Mouse (Mus musculus): Measurements from ENCODE around the gene Stk40. TPM values are rescaled to one million over a fixed set of nuclear protein-coding genes. Genes with fewer than 3 reads are reported as not detected.
"Not testable (repeated sequence)": the region's sequence is repeated elsewhere in the genome, so short reads cannot be mapped to it uniquely, and the experiment has no call there.

The Stk40 gene
- polyA plus RNA-seq, 1 experiment from 2014 or later, result 35.1 TPM

DNA sequence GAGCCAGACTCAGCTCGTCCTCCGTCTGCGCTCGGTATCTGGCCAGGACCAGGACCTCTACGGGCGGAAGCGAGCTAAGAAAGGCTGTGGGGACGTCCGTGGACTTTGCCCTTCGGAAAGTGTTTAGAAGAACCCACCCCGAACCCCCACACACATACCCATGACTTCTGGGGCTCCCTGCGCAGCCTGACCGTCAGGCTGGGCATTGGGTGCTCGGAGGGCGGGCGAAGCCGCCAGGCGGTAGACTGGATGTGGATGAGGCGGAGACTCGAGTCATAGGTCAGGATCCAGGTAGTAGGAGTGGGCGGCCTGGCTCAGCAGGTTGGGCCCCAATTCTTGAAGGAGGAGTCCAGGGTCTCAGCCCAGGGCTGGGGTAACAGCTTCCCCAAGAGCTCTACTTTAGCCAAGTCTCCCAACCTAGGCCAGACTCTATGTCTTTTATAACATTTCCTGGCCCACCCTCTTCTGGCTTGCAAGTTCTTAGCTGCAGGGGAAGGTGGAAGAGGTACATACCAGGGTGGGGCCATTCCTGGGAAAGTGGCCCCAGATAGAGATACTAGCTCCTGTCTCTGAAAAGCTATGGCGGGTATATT lies 59.4 kb downstream of the Stk40 start, which contains the start of gene Sh3d21:
Gene Sh3d21, minus strand, starts transcription at position 425 of the 593 bp plus-strand sequence.
- 8% methylated on average over 22 of the region's 22 CpGs for WGBS
- ATAC-seq (ENCODE audit: low FRiP score), result peak; percentile 64
- H3K4me3 ChIP-seq, result peak within 1 kb of the TSS; percentile 48
- H3K27ac ChIP-seq, result 0 out of 2 replicates have a peak within 1 kb of the TSS, but pooled peaks have one; percentile 37
- H3K9ac ChIP-seq, result peak within 1 kb of the TSS; percentile 81
- H3K36me3 ChIP-seq, result peaks cover 29% of the 10 kb centered on the region
- no peaks in the 10 kb centered on the region for H3K27me3 ChIP-seq
- peaks cover 14% of the 10 kb centered on the region for H3K4me1 ChIP-seq (replicated peaks)
- peak within 1 kb of the TSS; percentile 95 for H3K4me2 ChIP-seq
- H3K9me3 ChIP-seq, result no peaks in the 10 kb centered on the region

DNA sequence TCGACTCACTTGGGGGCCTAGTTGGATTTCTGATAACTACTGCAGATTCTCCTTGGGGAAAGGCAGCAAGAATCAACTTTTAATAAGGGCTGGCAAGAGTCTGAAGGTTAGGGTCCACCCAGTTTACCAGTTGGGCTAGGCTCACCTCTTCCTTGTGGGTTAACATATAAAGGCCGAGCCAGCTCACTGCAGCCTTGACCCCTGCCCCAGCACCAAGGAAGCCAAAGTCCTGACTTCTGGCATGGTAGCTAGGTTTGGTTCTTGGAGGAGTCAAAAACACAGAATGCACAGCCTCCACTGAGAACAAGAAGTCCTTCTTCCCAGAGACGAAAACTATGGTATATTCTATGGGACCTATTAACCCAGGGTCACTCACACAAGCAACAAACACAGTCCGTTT lies 59.9 kb downstream of the Stk40 start:
- Histone ChIP-seq H3K4me1 (replicated peaks) (peaks cover 14% of the 10 kb centered on the region), H3K4me3 (no peak overlapping the region; the same call in 1 of the 2 replicates), H3K36me3 (peaks cover 34% of the 10 kb centered on the region), H3K27ac (no peak overlapping the region), H3K27me3 (no peaks in the 10 kb centered on the region), H3K4me2 (peak overlapping the region; percentile 95; the same call in 1 of the 2 replicates), H3K9me3 (no peaks in the 10 kb centered on the region), H3K9ac (peak overlapping the region; percentile 81; the same call in 1 of the 2 replicates)
- ATAC-seq (ENCODE audit: low FRiP score), result no peak
- WGBS, result 70% methylated on average over 4 of the region's 4 CpGs

DNA sequence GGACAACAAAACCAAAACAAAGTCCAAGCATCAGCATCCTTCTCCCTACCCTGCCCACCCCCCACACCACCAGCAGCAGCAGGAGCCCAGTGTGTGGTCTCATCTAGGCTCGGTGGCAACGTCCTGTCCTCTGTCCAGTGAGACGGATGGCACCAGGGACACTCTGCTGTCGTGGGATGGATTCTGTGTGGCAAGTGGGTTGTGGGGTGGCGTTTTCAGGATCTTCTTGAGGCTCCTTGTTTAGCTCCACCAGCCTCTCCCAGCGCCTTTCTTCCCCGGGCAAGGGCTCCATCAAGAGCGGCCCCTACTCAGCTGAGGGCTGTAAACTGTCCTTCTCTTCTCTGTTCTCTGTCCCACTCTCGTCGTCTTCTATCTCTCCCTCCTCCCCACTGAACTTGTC lies 61.3 kb downstream of the Stk40 start:
- not testable (repeated sequence) for ATAC-seq (ENCODE audit: low FRiP score); H3K27ac ChIP-seq; H3K4me3 ChIP-seq; H3K9me3 ChIP-seq; H3K9ac ChIP-seq; H3K4me2 ChIP-seq; H3K27me3 ChIP-seq
- Histone ChIP-seq H3K36me3 (peaks cover 48% of the 10 kb centered on the region), H3K4me1 (replicated peaks) (peaks cover 14% of the 10 kb centered on the region)
- 73% methylated on average over 8 of the region's 10 CpGs for WGBS

DNA sequence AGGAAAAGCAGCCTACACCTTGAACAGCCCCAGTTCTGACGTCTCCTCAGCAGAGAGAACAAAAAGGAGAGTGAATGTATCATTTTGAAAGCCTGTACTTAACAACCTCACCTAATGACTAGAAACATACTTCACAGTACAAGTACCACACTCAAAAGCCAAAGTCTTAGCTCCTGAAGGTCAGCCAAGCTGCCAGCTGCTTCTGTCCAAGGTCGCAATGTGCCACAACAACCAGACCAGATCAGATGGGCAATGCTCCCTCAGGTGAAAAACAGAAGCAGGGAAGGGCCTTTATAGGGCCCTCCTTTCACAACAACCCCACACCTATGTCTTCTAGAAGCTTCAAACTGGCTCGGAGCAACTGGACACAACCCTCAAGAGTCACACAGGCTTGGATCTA lies 62.3 kb downstream of the Stk40 start:
- H3K4me2 ChIP-seq, result no peak overlapping the region
- 89% methylated on average over 3 of the region's 3 CpGs for WGBS
- no peak overlapping the region for H3K9ac ChIP-seq
- H3K9me3 ChIP-seq, result no peaks in the 10 kb centered on the region
- peaks cover 56% of the 10 kb centered on the region for H3K36me3 ChIP-seq
- H3K27ac ChIP-seq, result no peak overlapping the region
- H3K4me3 ChIP-seq, result no peak overlapping the region
- peaks cover 14% of the 10 kb centered on the region for H3K4me1 ChIP-seq (replicated peaks)
- ATAC-seq (ENCODE audit: low FRiP score), result no peak
- no peaks in the 10 kb centered on the region for H3K27me3 ChIP-seq

DNA sequence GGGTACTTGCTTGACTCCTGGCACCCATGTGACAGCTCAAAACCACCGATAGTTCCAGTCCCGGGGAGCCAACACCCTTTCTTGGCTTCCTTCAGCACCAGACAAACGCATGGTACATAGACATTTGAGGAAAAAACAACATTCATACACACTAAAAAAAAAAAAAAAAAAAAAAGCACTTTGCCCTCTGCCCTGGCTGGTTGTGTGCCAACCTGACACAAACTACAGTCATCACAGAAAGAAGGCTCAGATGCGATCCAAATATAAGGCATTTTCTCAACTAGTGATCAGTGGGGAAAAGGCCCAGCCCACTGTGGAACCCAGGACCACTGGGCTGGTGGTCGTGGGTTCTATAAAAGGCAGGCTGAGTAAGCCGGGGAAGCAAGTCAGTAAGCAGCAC lies 65.1 kb downstream of the Stk40 start:
- no peaks in the 10 kb centered on the region for H3K4me1 ChIP-seq (replicated peaks)
- no peak overlapping the region for H3K4me3 ChIP-seq
- no peak overlapping the region for H3K9ac ChIP-seq
- no peaks in the 10 kb centered on the region for H3K9me3 ChIP-seq
- H3K36me3 ChIP-seq, result peaks cover 81% of the 10 kb centered on the region
- H3K4me2 ChIP-seq, result no peak overlapping the region
- ATAC-seq (ENCODE audit: low FRiP score), result no peak
- H3K27ac ChIP-seq, result no peak overlapping the region
- no peaks in the 10 kb centered on the region for H3K27me3 ChIP-seq
- WGBS, result 92% methylated on average over 6 of the region's 6 CpGs

DNA sequence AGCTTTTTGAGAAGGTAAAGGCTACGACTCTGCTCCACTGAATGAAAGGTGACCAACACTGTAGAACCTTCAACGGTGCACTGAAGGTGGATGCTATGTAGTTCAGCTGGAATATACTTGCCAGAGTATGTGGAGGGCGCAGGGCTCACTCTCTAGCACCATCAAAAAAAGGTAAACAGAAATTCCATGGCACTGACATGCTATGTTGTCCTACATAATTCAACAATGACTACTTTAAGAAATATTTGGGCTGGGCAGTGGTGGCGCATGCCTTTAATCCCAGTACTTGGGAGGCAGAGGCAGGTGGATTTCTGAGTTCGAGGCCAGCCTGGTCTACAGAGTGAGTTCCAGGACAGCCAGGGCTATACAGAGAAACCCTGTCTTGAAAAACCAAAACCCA lies 67.0 kb downstream of the Stk40 start:
- WGBS, result 97% methylated on average over 5 of the region's 5 CpGs
- peaks cover 94% of the 10 kb centered on the region for H3K36me3 ChIP-seq

DNA sequence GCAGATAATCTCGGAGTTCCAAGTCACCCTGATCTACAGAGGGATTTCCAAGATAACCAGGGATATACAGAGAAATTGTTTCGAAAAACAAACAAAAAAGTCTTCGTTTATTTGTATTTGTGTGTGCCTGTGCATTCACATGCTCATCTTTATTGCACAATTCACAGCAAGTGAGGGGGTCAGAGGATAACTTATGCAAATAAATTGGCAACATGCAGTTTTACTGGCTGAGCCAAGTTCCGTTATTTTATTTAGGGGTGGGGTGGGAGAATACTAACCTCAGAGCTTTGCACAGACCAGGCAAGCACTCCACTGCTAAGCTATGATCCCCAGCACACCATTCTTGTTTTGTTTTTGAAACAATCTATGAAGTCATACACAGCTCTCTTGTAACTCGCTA lies 70.0 kb downstream of the Stk40 start:
- H3K36me3 ChIP-seq, result peaks cover 90% of the 10 kb centered on the region
- 96% methylated on average over 5 of the region's 5 CpGs for WGBS
- no peak overlapping the region for H3K4me3 ChIP-seq
- H3K9ac ChIP-seq, result no peak overlapping the region
- no peaks in the 10 kb centered on the region for H3K27me3 ChIP-seq
- no peak overlapping the region for H3K27ac ChIP-seq
- H3K9me3 ChIP-seq, result no peaks in the 10 kb centered on the region
- ATAC-seq (ENCODE audit: low FRiP score), result no peak
- H3K4me1 ChIP-seq (replicated peaks), result no peaks in the 10 kb centered on the region
- no peak overlapping the region for H3K4me2 ChIP-seq

More for the DNA sequence above, 67.0 kb downstream of the Stk40 start:
- H3K4me3 ChIP-seq; H3K4me1 ChIP-seq (replicated peaks); ATAC-seq (ENCODE audit: low FRiP score); H3K27ac ChIP-seq; H3K27me3 ChIP-seq; H3K4me2 ChIP-seq; H3K9ac ChIP-seq; H3K9me3 ChIP-seq: not testable (repeated sequence)

DNA sequence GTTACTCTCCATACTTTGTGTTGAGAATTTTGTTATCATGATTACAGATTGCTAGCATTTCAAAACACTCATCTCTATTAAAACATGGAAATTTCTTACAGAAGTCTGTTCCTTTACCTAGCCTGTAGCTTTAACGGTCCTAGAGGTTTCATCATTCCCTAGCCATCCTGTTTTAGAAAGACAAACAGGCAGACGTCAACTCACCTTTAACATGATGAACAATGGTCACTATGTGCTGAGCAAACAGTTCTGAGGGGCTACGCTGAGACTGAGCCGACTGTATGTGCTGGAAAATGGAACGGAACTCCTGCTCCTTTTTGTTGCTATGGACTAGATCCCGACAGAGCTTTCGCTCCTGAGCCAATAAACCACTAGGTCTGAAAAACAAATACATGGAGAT lies 72.2 kb downstream of the Stk40 start:
- not testable (repeated sequence) for H3K4me3 ChIP-seq; H3K4me1 ChIP-seq (replicated peaks); H3K27me3 ChIP-seq; H3K9me3 ChIP-seq; H3K27ac ChIP-seq; H3K9ac ChIP-seq; H3K4me2 ChIP-seq; ATAC-seq (ENCODE audit: low FRiP score)
- H3K36me3 ChIP-seq, result peaks cover 88% of the 10 kb centered on the region
- 87% methylated on average over 7 of the region's 7 CpGs for WGBS

DNA sequence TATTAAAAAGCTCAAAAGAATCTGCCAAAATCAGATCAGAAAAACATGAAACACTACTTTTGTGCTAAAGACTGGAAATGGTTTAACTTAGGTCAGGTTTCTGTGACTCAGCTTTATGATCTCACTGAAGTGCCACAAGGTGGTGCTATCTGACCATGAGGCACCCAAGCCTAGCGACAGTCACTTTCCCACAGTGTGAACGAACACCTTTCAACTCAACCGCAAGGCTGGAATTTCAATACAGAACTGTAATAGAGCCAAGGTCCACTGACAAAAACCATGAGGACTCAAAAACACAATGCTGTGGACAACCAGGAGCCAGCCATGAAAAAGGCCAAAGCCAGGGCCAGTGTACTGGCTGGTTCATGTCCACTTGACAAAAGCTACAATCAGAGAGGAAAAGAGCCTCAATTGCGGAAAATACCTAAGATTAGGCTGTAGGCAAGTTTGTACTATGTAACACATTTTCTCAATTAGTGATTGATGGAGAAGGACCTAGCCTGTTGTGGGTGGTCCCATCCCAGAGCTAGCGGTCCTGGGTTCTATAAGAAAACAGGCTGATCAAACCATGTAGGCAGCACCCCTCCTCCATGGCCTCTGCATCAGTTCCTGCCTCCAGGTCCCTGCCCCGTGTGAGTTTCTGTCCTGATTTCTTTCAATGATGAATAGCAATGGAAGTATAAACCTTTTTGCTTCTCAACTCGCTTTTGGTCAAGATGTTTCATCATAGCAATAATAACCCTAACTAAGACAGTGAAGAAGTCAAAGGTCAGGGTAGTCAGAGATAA lies 77.6 kb downstream of the Stk40 start:
- H3K36me3 ChIP-seq, result peaks cover 50% of the 10 kb centered on the region

DNA sequence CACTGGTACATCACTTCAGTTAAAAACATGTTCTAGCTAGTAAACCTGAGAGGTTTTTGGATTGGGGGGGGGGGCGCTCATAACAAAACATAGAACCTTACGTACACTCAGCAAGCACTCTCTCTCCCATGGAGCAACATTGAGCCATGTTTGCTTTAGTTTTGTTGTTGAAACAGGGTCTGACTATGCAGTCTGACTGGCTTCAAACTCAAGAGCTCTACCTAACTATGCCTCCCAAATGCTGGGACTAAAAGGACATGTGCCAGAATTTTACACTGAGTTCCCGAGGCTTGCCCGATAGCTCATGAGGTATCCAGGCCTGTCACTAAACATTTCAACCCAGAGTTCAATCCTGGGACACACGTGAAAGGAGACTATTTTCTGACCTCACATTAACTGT lies 79.3 kb downstream of the Stk40 start:
- 89% methylated on average over 5 of the region's 5 CpGs for WGBS
- Histone ChIP-seq H3K4me1 (replicated peaks) (no peaks in the 10 kb centered on the region), H3K9me3 (no peaks in the 10 kb centered on the region), H3K4me2 (no peak overlapping the region), H3K27ac (no peak overlapping the region), H3K36me3 (peaks cover 36% of the 10 kb centered on the region), H3K4me3 (no peak overlapping the region), H3K9ac (no peak overlapping the region), H3K27me3 (no peaks in the 10 kb centered on the region)
- ATAC-seq (ENCODE audit: low FRiP score), result no peak

More for the DNA sequence above, 77.6 kb downstream of the Stk40 start:
- no peaks in the 10 kb centered on the region for H3K4me1 ChIP-seq (replicated peaks)
- H3K27me3 ChIP-seq, result no peaks in the 10 kb centered on the region
- H3K9me3 ChIP-seq, result no peaks in the 10 kb centered on the region
- H3K4me3 ChIP-seq, result no peak overlapping the region
- ATAC-seq (ENCODE audit: low FRiP score), result no peak
- WGBS, result 65% methylated on average over 7 of the region's 7 CpGs
- no peak overlapping the region for H3K4me2 ChIP-seq
- no peak overlapping the region for H3K27ac ChIP-seq
- no peak overlapping the region for H3K9ac ChIP-seq

DNA sequence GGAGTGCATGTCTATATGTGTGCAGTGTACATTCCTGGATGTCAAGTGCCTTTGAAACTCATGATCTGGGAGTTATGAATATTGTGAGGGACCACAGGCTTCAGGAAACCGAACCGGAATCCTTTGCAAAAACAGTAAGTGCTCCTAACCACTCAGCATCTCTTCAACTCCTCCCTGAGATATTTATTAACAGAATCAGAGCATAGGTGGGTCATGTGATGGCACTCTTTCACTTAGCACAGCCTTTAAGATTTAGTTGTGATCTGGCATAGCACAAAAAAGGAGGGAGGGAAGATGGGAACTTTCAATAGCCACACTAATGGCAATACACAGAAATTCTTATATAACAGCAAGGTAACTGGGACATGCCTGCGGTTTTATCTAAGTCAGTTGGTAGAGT lies 83.3 kb downstream of the Stk40 start:
- Histone ChIP-seq H3K27ac (no peak overlapping the region), H3K4me1 (replicated peaks) (no peaks in the 10 kb centered on the region), H3K27me3 (no peaks in the 10 kb centered on the region), H3K9ac (no peak overlapping the region), H3K36me3 (peaks cover 21% of the 10 kb centered on the region), H3K9me3 (no peaks in the 10 kb centered on the region), H3K4me3 (no peak overlapping the region), H3K4me2 (no peak overlapping the region)
- 98% methylated on average over 3 of the region's 3 CpGs for WGBS
- ATAC-seq (ENCODE audit: low FRiP score), result no peak
